Mouse (Mus musculus) MEL (cell line): ENCODE data around the gene Ptrh2. TPM values are rescaled to one million over a fixed set of nuclear protein-coding genes. Genes with fewer than 3 reads are reported as not detected.

Experiments used
- DNase-seq: peaks from one replicate; pipeline ENCODE4 v3.0.0; 2011; ENCODE audit warnings: low read depth, low spot score
- H3K27ac ChIP-seq: 2 replicates; pipeline ENCODE4 v1.5.1; 2012; ENCODE audit warnings: low read depth, mild to moderate bottlenecking, control low read depth, low read length, moderate library complexity; ENCODE audit not compliant: control insufficient read depth
- H3K27me3 ChIP-seq, 2 experiments: fragments of 150-350 bp in 1 of 2; sonication (generic) in 1 of 2; 2 replicates each; pipeline ENCODE4 v1.6.1; 2012; ENCODE audit warnings: low read length in 2 of 2, mild to moderate bottlenecking in 2 of 2, improper control_type of control experiment in 1 of 2, moderate library complexity in 1 of 2; ENCODE audit not compliant: insufficient read depth in 2 of 2, control insufficient read depth in 1 of 2
- H3K36me3 ChIP-seq, 2 experiments: 2 replicates each; pipeline ENCODE4 v1.6.1; 2012 to 2014; ENCODE audit warnings: low read length in 2 of 2, improper control_type of control experiment in 1 of 2, inconsistent platforms in 1 of 2, mild to moderate bottlenecking in 1 of 2; ENCODE audit not compliant: insufficient read depth in 2 of 2, control insufficient read depth in 1 of 2
- H3K4me1 ChIP-seq, 2 experiments: fragments of 150-350 bp in 1 of 2; sonication (generic) in 1 of 2; 2 replicates each; pipeline ENCODE4 v1.6.1; 2012; ENCODE audit warnings: low read length in 2 of 2, improper control_type of control experiment in 1 of 2, mild to moderate bottlenecking in 1 of 2; ENCODE audit not compliant: insufficient read depth in 2 of 2, control insufficient read depth in 1 of 2
- H3K4me3 ChIP-seq, 2 experiments: fragments of 150-350 bp in 1 of 2; sonication (generic) in 1 of 2; 2 replicates each; pipeline ENCODE4 v1.5.1; 2012; ENCODE audit warnings: low read depth in 2 of 2, low read length in 2 of 2, mild to moderate bottlenecking in 2 of 2, moderate library complexity in 2 of 2, control low read depth in 1 of 2, improper control_type of control experiment in 1 of 2; ENCODE audit not compliant: control insufficient read depth in 1 of 2, insufficient read depth in 1 of 2
- H3K79me2 ChIP-seq: 2 replicates; pipeline ENCODE4 v1.6.1; 2012; ENCODE audit warnings: mild to moderate bottlenecking, low read length, moderate library complexity; ENCODE audit not compliant: control insufficient read depth, poor library complexity, insufficient read depth
- H3K9ac ChIP-seq: 2 replicates; pipeline ENCODE4 v1.6.1; 2012; ENCODE audit warnings: low read depth, mild to moderate bottlenecking, control low read depth, low read length, moderate library complexity; ENCODE audit not compliant: control insufficient read depth, poor library complexity, severe bottlenecking
- H3K9me3 ChIP-seq: fragments of 150-350 bp; sonication (generic); replicated peaks from 2 replicates; pipeline ENCODE4 v1.6.1; 2012; ENCODE audit warnings: mild to moderate bottlenecking, low read length, improper control_type of control experiment, moderate library complexity; ENCODE audit not compliant: insufficient read depth
- CHD1 ChIP-seq: IDR thresholded peaks from 2 replicates; pipeline ENCODE4 v1.6.1; 2012; ENCODE audit warnings: low read depth, mild to moderate bottlenecking, inconsistent platforms, low read length, improper control_type of control experiment
- CHD2 ChIP-seq: IDR thresholded peaks from 2 replicates; pipeline ENCODE4 v1.6.1; 2011; ENCODE audit warnings: low read length, improper control_type of control experiment
- E2F4 ChIP-seq: IDR thresholded peaks from 2 replicates; pipeline ENCODE4 v1.6.1; 2011; ENCODE audit warnings: low read depth, low read length, improper control_type of control experiment, borderline replicate concordance
- EP300 ChIP-seq, 2 experiments: IDR thresholded peaks; 2 replicates each; pipeline ENCODE4 v1.6.1; 2011; ENCODE audit warnings: improper control_type of control experiment in 2 of 2, low read length in 2 of 2, low read depth in 1 of 2, mild to moderate bottlenecking in 1 of 2
- ETS1 ChIP-seq: IDR thresholded peaks from 2 replicates; pipeline ENCODE4 v1.6.1; 2012; ENCODE audit warnings: low read depth, mild to moderate bottlenecking, inconsistent platforms, low read length, improper control_type of control experiment, moderate library complexity
- GABPA ChIP-seq: IDR thresholded peaks from 2 replicates; pipeline ENCODE4 v1.6.1; 2012; ENCODE audit warnings: low read depth, mild to moderate bottlenecking, inconsistent platforms, low read length, improper control_type of control experiment, moderate library complexity
- GATA1 ChIP-seq: IDR thresholded peaks from 2 replicates; pipeline ENCODE4 v1.6.1; 2011; ENCODE audit warnings: low read depth, low read length, improper control_type of control experiment
- MAFK ChIP-seq: IDR thresholded peaks from 2 replicates; pipeline ENCODE4 v1.6.1; 2011; ENCODE audit warnings: low read depth, mild to moderate bottlenecking, low read length, improper control_type of control experiment, borderline replicate concordance
- MAX ChIP-seq: IDR thresholded peaks from 2 replicates; pipeline ENCODE4 v1.6.1; 2011; ENCODE audit warnings: low read length, improper control_type of control experiment
- MXI1 ChIP-seq: IDR thresholded peaks from 2 replicates; pipeline ENCODE4 v1.6.1; 2011; ENCODE audit warnings: mild to moderate bottlenecking, low read depth, low read length, improper control_type of control experiment
- NRF1 ChIP-seq: IDR thresholded peaks from 2 replicates; pipeline ENCODE4 v1.6.1; 2014; ENCODE audit warnings: low read depth, mild to moderate bottlenecking, inconsistent platforms, low read length, improper control_type of control experiment, moderate library complexity; ENCODE audit not compliant: poor library complexity, insufficient read depth, severe bottlenecking
- POLR2A ChIP-seq, 2 experiments: IDR thresholded peaks; 2 replicates each; pipeline ENCODE4 v1.6.1; 2011 to 2012; ENCODE audit warnings: low read length in 2 of 2, mild to moderate bottlenecking in 2 of 2, control low read depth in 1 of 2, improper control_type of control experiment in 1 of 2, low read depth in 1 of 2, moderate library complexity in 1 of 2; ENCODE audit not compliant: control insufficient read depth in 1 of 2, insufficient read depth in 1 of 2, poor library complexity in 1 of 2
- POLR2AphosphoS5 ChIP-seq: IDR thresholded peaks from 2 replicates; pipeline ENCODE4 v1.6.1; 2012; ENCODE audit warnings: low read depth, borderline replicate concordance, mild to moderate bottlenecking, inconsistent platforms, low read length, moderate library complexity, mixed read lengths
- RCOR1 ChIP-seq: IDR thresholded peaks from 2 replicates; pipeline ENCODE4 v1.6.1; 2012; ENCODE audit warnings: low read depth, mild to moderate bottlenecking, inconsistent platforms, low read length, improper control_type of control experiment
- TAL1 ChIP-seq: IDR thresholded peaks from 2 replicates; pipeline ENCODE4 v1.6.1; 2012; ENCODE audit warnings: mild to moderate bottlenecking, inconsistent platforms, low read length, moderate library complexity, mixed read lengths
- TCF12 ChIP-seq: IDR thresholded peaks from 2 replicates; pipeline ENCODE4 v1.6.1; 2014; ENCODE audit warnings: low read depth, mild to moderate bottlenecking, inconsistent platforms, low read length, improper control_type of control experiment, moderate library complexity
- UBTF ChIP-seq: IDR thresholded peaks from 2 replicates; pipeline ENCODE4 v1.6.1; 2012; ENCODE audit warnings: low read depth, mild to moderate bottlenecking, inconsistent platforms, low read length, improper control_type of control experiment, moderate library complexity, borderline replicate concordance; ENCODE audit not compliant: insufficient read depth
- USF1 ChIP-seq: IDR thresholded peaks from 2 replicates; pipeline ENCODE4 v1.6.1; 2014; ENCODE audit warnings: low read depth, mild to moderate bottlenecking, inconsistent platforms, low read length, improper control_type of control experiment, moderate library complexity
- ZKSCAN1 ChIP-seq: IDR thresholded peaks from 2 replicates; pipeline ENCODE4 v1.6.1; 2012; ENCODE audit warnings: low read depth, mild to moderate bottlenecking, inconsistent platforms, low read length, improper control_type of control experiment, moderate library complexity
- ZNF384 ChIP-seq: IDR thresholded peaks from 2 replicates; pipeline ENCODE4 v1.6.1; 2012; ENCODE audit warnings: low read depth, mild to moderate bottlenecking, inconsistent platforms, low read length, improper control_type of control experiment
- polyA plus RNA-seq, 2 experiments: library from polyadenylated mRNA; stranded (reverse) in 1 of 2; unstranded in 1 of 2; fragments of >175 nt in 1 of 2; fragments of >200 nt in 1 of 2; gene quantifications; 2 replicates each; pipeline versions ENCODE4 v1.2.1 to v1.2.4; 2012; ENCODE audit warnings: low replicate concordance in 2 of 2, low read depth in 1 of 2; ENCODE audit not compliant: insufficient read length in 2 of 2, insufficient read depth in 1 of 2, missing spikeins in 1 of 2
- total RNA-seq: library from RNA; depleted of rRNA; stranded (reverse); fragments of 300-350 nt; gene quantifications from 2 replicates; pipeline ENCODE4 v1.2.3, GENCODE M21; 2012

Gene Ptrh2
- total and polyA plus RNA-seq, 3 experiments, result 30.0 to 40.3 TPM; not detected in 1

DNA sequence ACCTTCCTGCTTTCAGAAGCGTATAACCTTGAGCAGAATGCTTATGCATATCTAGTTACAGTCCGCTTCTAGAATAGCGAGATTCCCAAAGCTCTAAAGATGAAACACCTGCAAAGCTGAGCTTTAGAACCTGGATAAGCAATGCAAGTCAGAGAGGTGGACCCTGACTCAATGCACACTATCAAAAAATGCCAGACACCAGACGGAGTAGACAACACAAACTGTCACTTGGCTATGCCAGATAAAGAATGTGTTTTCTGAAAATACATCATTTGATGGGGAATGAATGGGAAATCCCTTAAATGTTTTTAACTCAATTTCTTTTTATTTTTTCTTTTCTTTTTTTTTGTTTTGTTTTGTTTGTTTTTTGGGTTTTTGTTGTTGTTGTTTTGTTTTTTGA lies 8.3 kb upstream of the Ptrh2 start:
- DNase-seq, result no peak
- Histone ChIP-seq H3K9ac (no peak overlapping the region), H3K79me2 (peaks cover 25% of the 10 kb centered on the region), H3K9me3 (no peaks in the 10 kb centered on the region), H3K4me1 (peaks cover 13 to 18% of the 10 kb centered on the region in 2 experiments), H3K36me3 (peaks cover 1 to 21% of the 10 kb centered on the region in 2 experiments; a peak in 3 of 4 replicates), H3K4me3 (no peak overlapping the region), H3K27me3 (no peaks in the 10 kb centered on the region), H3K27ac (no peak overlapping the region)
- TF ChIP-seq ZNF384, result 0 out of 2 replicates have a peak, but pooled peaks have one; percentile 8
- TF ChIP-seq ETS1, result 0 out of 2 replicates have a peak, but pooled peaks have one; percentile 29
- peak; percentile 67 to 79 for TF ChIP-seq EP300 (IDR thresholded peaks at IDR 0.05; ENCODE audit: low read depth in 1 of 2, low read length in 2 of 2)
- 0 out of 2 replicates have a peak, but pooled peaks have one; percentile 47 for TF ChIP-seq GATA1
- no peak for TF ChIP-seq MAX
- no peak for TF ChIP-seq MAFK
- no peak for TF ChIP-seq E2F4
- TF ChIP-seq TAL1, result peak; percentile 53
- TF ChIP-seq TCF12, result peak; percentile 81

DNA sequence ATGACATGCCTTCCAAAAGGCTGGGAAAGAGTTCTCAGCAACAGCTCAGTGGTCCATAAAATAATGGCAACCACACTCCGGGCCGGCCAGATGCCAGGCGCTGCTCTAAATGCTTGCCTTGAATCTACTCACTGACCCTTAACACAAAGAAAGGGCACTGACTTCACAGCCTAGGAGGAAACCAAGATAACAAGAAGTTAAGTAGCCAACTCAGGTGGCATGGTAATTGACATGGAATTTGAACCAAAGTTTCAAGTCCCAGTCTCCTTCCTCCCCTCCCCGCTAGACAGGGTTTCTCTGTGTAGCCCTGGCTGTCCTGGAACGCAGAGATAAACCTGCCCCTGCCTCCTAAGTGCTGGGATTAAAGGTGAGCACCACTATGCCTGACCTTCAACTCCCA lies 4.8 kb upstream of the Ptrh2 start:
- peaks cover 11 to 16% of the 10 kb centered on the region in 2 experiments for H3K4me1 ChIP-seq
- H3K4me3 ChIP-seq, result no peak overlapping the region
- H3K9ac ChIP-seq, result no peak overlapping the region
- peaks cover 1 to 19% of the 10 kb centered on the region in 2 experiments; a peak in 3 of 4 replicates for H3K36me3 ChIP-seq
- no peak for TF ChIP-seq RCOR1
- TF ChIP-seq GATA1, result no peak
- TF ChIP-seq TCF12, result no peak
- no peak for TF ChIP-seq MXI1
- TF ChIP-seq USF1, result no peak
- no peak for TF ChIP-seq POLR2A (IDR thresholded peaks at IDR 0.05; ENCODE audit: control insufficient read depth in 1 of 2, insufficient read depth in 1 of 2, low read depth in 1 of 2, low read length in 2 of 2, poor library complexity in 1 of 2)
- TF ChIP-seq POLR2AphosphoS5, result no peak
- no peak for TF ChIP-seq GABPA
- TF ChIP-seq NRF1, result no peak
- TF ChIP-seq UBTF, result no peak
- no peak for TF ChIP-seq EP300 (IDR thresholded peaks at IDR 0.05; ENCODE audit: low read depth in 1 of 2, low read length in 2 of 2)
- no peak for TF ChIP-seq CHD2
- TF ChIP-seq ZKSCAN1, result no peak
- no peak for TF ChIP-seq CHD1
- H3K79me2 ChIP-seq, result peaks cover 45% of the 10 kb centered on the region
- no peak overlapping the region for H3K27ac ChIP-seq
- no peaks in the 10 kb centered on the region for H3K27me3 ChIP-seq
- H3K9me3 ChIP-seq, result no peaks in the 10 kb centered on the region
- DNase-seq, result no peak
